Mouse (Mus musculus) hematopoietic stem cell, adult 5-6 weeks (primary cell): ENCODE data around the gene Plekhg6. TPM values are rescaled to one million over a fixed set of nuclear protein-coding genes. Genes with fewer than 3 reads are reported as not detected.

Experiments used
- ATAC-seq, 2 experiments: fragments of 125-278 bp in 1 of 2; replicated peaks in 1 of 2; 2 replicates each; pipeline ENCODE4 v1.8.0; 2016 to 2017; ENCODE audit warnings: inconsistent platforms in 2 of 2, mild to moderate bottlenecking in 2 of 2, moderate number of reproducible peaks in 2 of 2, low read depth in 1 of 2, moderate TSS enrichment in 1 of 2; ENCODE audit not compliant: low FRiP score in 2 of 2, poor library complexity in 2 of 2, severe bottlenecking in 2 of 2, insufficient read depth in 1 of 2, low TSS enrichment in 1 of 2
- total RNA-seq: library from RNA; stranded (forward); fragments of 172-1452, 232-1000 nt; gene quantifications from 2 replicates; pipeline ENCODE4 v1.2.3, GENCODE M21; 2017

The Plekhg6 gene
- total RNA-seq, 1 experiment from 2014 or later, result 0.25 TPM

- no peak for ATAC-seq
Observed at GRCm38 (mm10) chr6:125320323-125320722, 60.3 kb downstream of the Plekhg6 start, which contains the start of gene Scnn1a. TSS of gene Scnn1a (plus strand) at chr6:125320659.

GRCm38 (mm10) chr6:125319919-125320296, 60.7 kb downstream of the Plekhg6 start:
- ATAC-seq, result no peak

- ATAC-seq, result 0 out of 4 replicates have a peak, but pooled peaks of 1 of the 2 experiments have one; percentile 27
Observed at GRCm38 (mm10) chr6:125318981-125319918, 61.3 kb downstream of the Plekhg6 start.

- ATAC-seq, result no peak
Observed at GRCm38 (mm10) chr6:125317077-125317476, 63.5 kb downstream of the Plekhg6 start.

- ATAC-seq, result no peak
Observed at GRCm38 (mm10) chr6:125314746-125315145, 65.8 kb downstream of the Plekhg6 start.

GRCm38 (mm10) chr6:125314231-125314563, 66.4 kb downstream of the Plekhg6 start:
- peak; percentile 17 to 31; a peak in 2 of 4 replicates for ATAC-seq

- peak; percentile 87 to 91 for ATAC-seq
Observed at GRCm38 (mm10) chr6:125313546-125314230, 66.9 kb downstream of the Plekhg6 start, which contains the start of gene Ltbr. TSS of gene Ltbr (minus strand) at chr6:125313885.

Other genes starting within 250 kb of the Plekhg6 start
- gene Nop2, start 248.9 kb downstream of the Plekhg6 start, total RNA-seq, result 58.8 and 63.4 TPM in 2 replicates
- gene Iffo1, start 235.6 kb downstream of the Plekhg6 start, total RNA-seq, result 13.3 and 14.2 TPM in 2 replicates
- gene Gapdh, start 214.3 kb downstream of the Plekhg6 start, total RNA-seq, result 727 and 879 TPM in 2 replicates
- gene Ncapd2, start 189.1 kb downstream of the Plekhg6 start, total RNA-seq, result 199 and 281 TPM in 2 replicates
- gene Mrpl51, start 189.0 kb downstream of the Plekhg6 start, total RNA-seq, result 72.6 and 78.6 TPM in 2 replicates
- 7.7 and 13.7 TPM in 2 replicates for gene Vamp1, start 165.2 kb downstream of the Plekhg6 start, total RNA-seq
- gene Tapbpl, start 148.9 kb downstream of the Plekhg6 start, total RNA-seq, result 23.1 and 29.7 TPM in 2 replicates
- 170 and 196 TPM in 2 replicates for gene Cd27, start 143.8 kb downstream of the Plekhg6 start, total RNA-seq
- gene Tuba3a, start 94.8 kb downstream of the Plekhg6 start, total RNA-seq, result not detected in 2 replicates
- gene Ltbr, start 66.9 kb downstream of the Plekhg6 start, total RNA-seq, result 18.6 and 68.1 TPM in 2 replicates
- gene Scnn1a, start 60.1 kb downstream of the Plekhg6 start, total RNA-seq, result 0.79 and 1.1 TPM in 2 replicates
- gene Tnfrsf1a, start 31.4 kb downstream of the Plekhg6 start, total RNA-seq, result 27.6 and 47.9 TPM in 2 replicates
- gene Cd9, start 114.0 kb upstream of the Plekhg6 start, total RNA-seq, result 63.9 and 83.3 TPM in 2 replicates
- 6.3 and 6.6 TPM in 2 replicates for gene Vwf, start 166.0 kb upstream of the Plekhg6 start, total RNA-seq